Mouse (Mus musculus): Measurements from ENCODE around the gene Cdc42se2.

DNA sequence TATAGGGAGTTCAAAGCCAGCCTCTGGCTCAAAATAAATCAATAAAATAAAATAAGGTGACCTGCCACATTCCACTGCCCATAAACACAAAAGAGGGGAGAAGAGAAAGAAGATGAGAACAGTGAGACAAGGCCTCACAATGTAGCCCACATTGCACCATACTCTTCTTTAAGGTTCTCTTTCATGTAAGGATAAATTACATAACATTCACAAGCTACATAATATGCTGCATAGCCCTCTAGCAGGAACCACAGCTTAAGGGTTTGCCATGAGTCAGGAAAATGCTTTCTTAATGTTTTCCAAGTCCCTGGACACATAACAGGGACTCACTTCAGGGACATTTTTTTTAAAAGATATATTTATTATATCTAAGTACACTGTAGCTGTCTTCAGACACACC is 15.9 kb downstream of the Cdc42se2 start:
- no peak for TF ChIP-seq CTCF (IDR thresholded peaks at IDR 0.05; ENCODE audit: insufficient read depth, low read depth, low read length)
- no peak for TF ChIP-seq POLR2A (IDR thresholded peaks at IDR 0.05; ENCODE audit: insufficient read depth, low read depth, low read length)
